Mouse (Mus musculus) thymus, postnatal 25 days (tissue): ENCODE data around the gene Map4k4.

Experiments used
- DNase-seq: peaks from one replicate; pipeline ENCODE4 v3.0.0; 2022

Map4k4 gene

GRCm38 (mm10) chr1:39937609-39938008, 36.9 kb downstream of the Map4k4 start:
- DNase-seq: no peak

GRCm38 (mm10) chr1:39939401-39939800, 38.7 kb downstream of the Map4k4 start:
- DNase-seq: no peak

- DNase-seq: no peak
Measured at GRCm38 (mm10) chr1:39940342-39940741, 39.6 kb downstream of the Map4k4 start.

- no peak for DNase-seq
Measured at GRCm38 (mm10) chr1:39941237-39942179, 40.8 kb downstream of the Map4k4 start.

GRCm38 (mm10) chr1:39942935-39943334, 42.2 kb downstream of the Map4k4 start:
- no peak for DNase-seq

GRCm38 (mm10) chr1:39944306-39944971, 43.7 kb downstream of the Map4k4 start:
- peak; percentile 43 for DNase-seq

- no peak for DNase-seq
Measured at GRCm38 (mm10) chr1:39944972-39945323, 44.2 kb downstream of the Map4k4 start.

- DNase-seq: no peak
Measured at GRCm38 (mm10) chr1:39946391-39946790, 45.7 kb downstream of the Map4k4 start.

GRCm38 (mm10) chr1:39947179-39947578, 46.5 kb downstream of the Map4k4 start:
- no peak for DNase-seq

GRCm38 (mm10) chr1:39947701-39948359, 47.1 kb downstream of the Map4k4 start:
- DNase-seq: no peak

- DNase-seq: peak; percentile 32
Measured at GRCm38 (mm10) chr1:39949205-39949604, 48.5 kb downstream of the Map4k4 start.

- peak; percentile 25 for DNase-seq
Measured at GRCm38 (mm10) chr1:39949790-39950462, 49.2 kb downstream of the Map4k4 start.

GRCm38 (mm10) chr1:39950590-39950989, 49.9 kb downstream of the Map4k4 start:
- no peak for DNase-seq

- DNase-seq: no peak
Measured at GRCm38 (mm10) chr1:39954652-39955051, 53.9 kb downstream of the Map4k4 start.

- no peak for DNase-seq
Measured at GRCm38 (mm10) chr1:39956712-39957111, 56.0 kb downstream of the Map4k4 start.

GRCm38 (mm10) chr1:39957981-39958380, 57.3 kb downstream of the Map4k4 start:
- DNase-seq: no peak

- no peak for DNase-seq
Measured at GRCm38 (mm10) chr1:39960623-39961022, 59.9 kb downstream of the Map4k4 start.

GRCm38 (mm10) chr1:39961113-39961512, 60.4 kb downstream of the Map4k4 start:
- no peak for DNase-seq

- no peak for DNase-seq
Measured at GRCm38 (mm10) chr1:39962321-39962720, 61.6 kb downstream of the Map4k4 start.

- no peak for DNase-seq
Measured at GRCm38 (mm10) chr1:39962840-39963239, 62.1 kb downstream of the Map4k4 start.

- no peak for DNase-seq
Measured at GRCm38 (mm10) chr1:39963821-39964220, 63.1 kb downstream of the Map4k4 start.

- no peak for DNase-seq
Measured at GRCm38 (mm10) chr1:39964427-39964826, 63.7 kb downstream of the Map4k4 start.

- DNase-seq: no peak
Measured at GRCm38 (mm10) chr1:39965461-39965860, 64.7 kb downstream of the Map4k4 start.
